Mouse (Mus musculus): Measurements from ENCODE around the gene Ppfia1.

DNA sequence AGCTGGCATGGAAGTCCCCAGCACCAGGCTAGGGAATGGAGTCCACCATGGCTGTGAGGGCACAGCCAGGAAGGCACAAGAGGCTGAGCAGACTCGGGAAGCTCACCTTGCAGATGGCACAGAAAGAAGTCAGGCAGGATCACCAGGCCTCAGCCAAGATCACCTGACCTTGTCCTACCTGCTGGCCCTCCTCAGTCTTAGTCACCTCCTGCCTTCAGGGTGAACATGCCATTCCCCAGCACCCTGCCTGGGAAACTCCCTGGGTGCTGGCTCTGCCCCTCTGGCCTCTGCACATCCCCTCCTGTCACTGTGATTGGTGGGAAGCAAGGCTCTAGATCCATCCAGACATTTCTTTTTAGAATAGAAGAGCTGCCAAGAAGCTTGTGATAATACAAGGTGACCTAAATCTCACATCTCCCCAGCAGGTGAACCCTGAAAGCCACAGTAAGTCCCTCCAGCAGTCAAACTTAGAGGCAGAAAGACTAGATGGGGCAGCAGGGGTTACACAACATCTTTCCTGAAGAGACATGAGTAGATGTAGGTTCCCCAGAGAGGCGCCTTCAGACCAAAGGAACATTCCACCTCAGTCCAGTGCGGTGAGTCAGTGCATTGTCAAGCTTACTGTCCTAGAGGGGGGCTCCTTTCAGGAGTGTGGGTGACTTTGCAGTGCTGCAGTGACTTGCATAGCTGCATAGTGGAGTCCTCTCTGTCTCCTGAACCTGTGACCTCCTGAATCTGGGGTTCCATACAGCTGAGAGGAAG, 13.6 kb upstream of the Ppfia1 start:
- TF ChIP-seq ETS1 (conservative IDR thresholded peaks at IDR 0.05; ENCODE audit: low read depth, low read length) (no peak), MAZ (IDR thresholded peaks at IDR 0.05; ENCODE audit: low read depth, low read length) (no peak), UBTF (IDR thresholded peaks at IDR 0.05; ENCODE audit: low read depth, low read length) (no peak), ZNF384 (IDR thresholded peaks at IDR 0.05; ENCODE audit: low read depth, low read length) (no peak)
